Comparison of ENCODE assay signal across 19 mouse cellular contexts in the genomic region with DNA sequence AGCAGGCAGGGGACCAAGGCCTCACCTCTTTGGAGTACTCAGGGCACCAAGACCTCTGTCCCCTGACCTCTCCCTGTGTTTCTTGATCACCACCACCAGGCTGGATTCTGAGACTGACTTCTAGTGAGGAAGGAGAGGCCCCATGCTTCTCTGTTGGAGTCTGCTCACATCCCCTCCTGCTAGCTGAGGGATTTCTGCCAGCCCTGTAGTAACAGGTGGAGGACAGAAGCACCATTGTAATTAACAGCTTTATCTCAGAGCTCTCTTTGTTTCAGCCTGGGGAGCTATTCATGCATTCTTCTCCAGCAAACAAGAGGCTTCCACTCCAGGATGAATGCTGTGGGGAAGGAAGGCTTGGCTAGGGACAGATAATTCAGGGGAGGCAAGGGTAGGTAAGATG.
A peak's percentile ranks its signal among the peaks of the same experiment; 100 is the strongest.
DNase-seq lines count a peak whose midpoint lies in the region; TF ChIP-seq lines count a peak whose summit lies in the region.
"Had no signal": no experiment of that assay in that cellular context is flagged by ENCODE, and none has a peak within 500 bp of the region (broad histone marks: within the 10 kb centered on the region; RNA-seq: fewer than 3 reads in every experiment).

No protein-coding gene starts in this region.

- peak in 1 of 2 experiments; percentile 18 for DNase-seq in cerebellum, adult 2 months
- no peak for DNase-seq in cerebellum, postnatal 4 days (ENCODE audit: low spot score in 2 of 2)
- DNase-seq in left cerebral cortex, adult 2 months (ENCODE audit: extremely low spot score in 1 of 2, low spot score in 2 of 2), result no peak
- no peak for DNase-seq in left cerebral cortex, postnatal 10 days (ENCODE audit: extremely low spot score in 1 of 2, low spot score in 2 of 2)
- peak; percentile 60 for DNase-seq in brain, embryonic 14.5 days (ENCODE audit: low read depth)
- peak; percentile 21 to 22 for DNase-seq in layer of hippocampus, postnatal 36 days
- no peak for DNase-seq in ovary, postnatal 14 days (ENCODE audit: low spot score)
- DNase-seq in ovary, postnatal 36 days (ENCODE audit: low spot score), result no peak
- DNase-seq: adrenal gland, postnatal 14 days; cerebellum, adult 18-20 months; cerebellum, postnatal 36 days; kidney, postnatal 4 days; thymus, postnatal 36 days had no signal

- no peaks in the 10 kb centered on the region for H3K4me1 ChIP-seq in cerebellum, adult 2 months (ENCODE audit: control insufficient read depth, insufficient read depth, low read length)
- H3K4me1 ChIP-seq: intestine, embryonic 15.5 days; limb, embryonic 15.5 days; liver, embryonic 15.5 days had no signal

- no peaks in the 10 kb centered on the region for H3K27me3 ChIP-seq in cerebellum, adult 2 months (ENCODE audit: control insufficient read depth, insufficient read depth, low read length)
- H3K27me3 ChIP-seq: intestine, embryonic 15.5 days; limb, embryonic 15.5 days; liver, embryonic 15.5 days; midbrain, embryonic 12.5 days had no signal

- intact Hi-C loops in left cerebral cortex, adult 2 months (cut with DNase I), result no loop called here
- intact Hi-C loops in left cerebral cortex, postnatal 10 days (cut with DNase I), result no loop called here

- TF ChIP-seq CTCF in cerebellum, adult 2 months (IDR thresholded peaks at IDR 0.05; ENCODE audit: borderline replicate concordance, insufficient read depth, low read depth, low read length), result no peak
- no peak for TF ChIP-seq CTCF in left cerebral cortex, adult 2 months (IDR thresholded peaks at IDR 0.05)
- no peak for TF ChIP-seq CTCF in brain, embryonic 14.5 days (IDR thresholded peaks at IDR 0.05; ENCODE audit: borderline replicate concordance, extremely low read depth, insufficient read depth, insufficient read length)

- TF ChIP-seq POLR2A in cerebellum, adult 2 months (IDR thresholded peaks at IDR 0.05; ENCODE audit: borderline replicate concordance, insufficient read depth, low read length), result no peak
- TF ChIP-seq POLR2A in brain, embryonic 14.5 days (IDR thresholded peaks at IDR 0.05; ENCODE audit: borderline replicate concordance, extremely low read depth, insufficient read depth, insufficient read length, poor library complexity, severe bottlenecking), result no peak

- 0 out of 2 replicates have a peak overlapping the region, but pooled peaks have one; percentile 33 for H3K27ac ChIP-seq in cerebellum, adult 2 months (ENCODE audit: insufficient read depth, low read length)
- H3K27ac ChIP-seq in left cerebral cortex, adult 2 months, result peak overlapping the region; percentile 48; the same call in 1 of the 2 replicates
- H3K27ac ChIP-seq: hindbrain, embryonic 14.5 days; intestine, embryonic 15.5 days; limb, embryonic 15.5 days; liver, embryonic 15.5 days; midbrain, embryonic 12.5 days had no signal

- H3K4me3 ChIP-seq in cerebellum, adult 2 months (replicated peaks; ENCODE audit: insufficient read depth, low read depth, low read length), result no peak overlapping the region
- no peak overlapping the region for H3K4me3 ChIP-seq in left cerebral cortex, adult 2 months
- H3K4me3 ChIP-seq: intestine, embryonic 15.5 days; limb, embryonic 15.5 days; liver, embryonic 15.5 days; midbrain, embryonic 12.5 days; myocyte had no signal

Comparison
In these comparisons a context has a peak if more than half of its experiments do, and no peak if none do; other contexts are left out.
1. DNase-seq: peak in brain, embryonic 14.5 days (single experiment) and layer of hippocampus, postnatal 36 days (2 of 2); none in cerebellum, postnatal 4 days (0 of 2), left cerebral cortex, adult 2 months (0 of 2), left cerebral cortex, postnatal 10 days (0 of 2), ovary, postnatal 14 days (single experiment) and ovary, postnatal 36 days (single experiment).